Mouse (Mus musculus): ENCODE results near the gene Npepl1.

DNA sequence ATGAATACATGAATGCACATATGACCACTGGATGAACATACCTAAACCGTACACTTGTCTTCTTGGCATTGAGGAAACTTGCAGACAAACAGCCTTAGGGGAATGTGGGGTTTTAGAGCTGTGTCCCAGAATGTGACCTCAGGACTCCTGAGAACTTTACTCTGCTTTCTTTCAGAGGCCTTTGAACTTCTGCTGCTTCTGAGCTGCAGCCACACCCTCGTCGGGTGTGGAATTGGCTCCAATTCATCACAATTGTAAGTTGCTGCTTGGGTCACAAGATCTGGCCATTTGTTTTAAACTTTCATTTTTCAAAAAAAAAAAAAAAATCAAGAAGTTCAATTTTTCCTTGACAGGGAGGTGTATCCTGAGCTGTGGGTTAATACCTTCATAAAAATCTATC, 2.8 kb upstream of the Npepl1 start:
- TF ChIP-seq POLR2A (IDR thresholded peaks at IDR 0.05; ENCODE audit: borderline replicate concordance, extremely low read depth, low read depth, low read length), result no peak
- no peak for TF ChIP-seq CTCF (IDR thresholded peaks at IDR 0.05; ENCODE audit: insufficient read depth, low read length)

Measured in lung, adult 2 months (tissue).